Mouse (Mus musculus) monocyte, adult 5-6 weeks (primary cell): ENCODE data around the gene Pafah1b1. TPM values are rescaled to one million over a fixed set of nuclear protein-coding genes. Genes with fewer than 3 reads are reported as not detected.
A peak's percentile ranks its signal among the peaks of the same experiment; 100 is the strongest.

Source experiments
- ATAC-seq: fragments of 153-309, 156-312 bp; replicated peaks from 2 replicates; pipeline ENCODE4 v1.8.0; 2017; ENCODE audit warnings: mild to moderate bottlenecking; ENCODE audit not compliant: low TSS enrichment, insufficient number of reproducible peaks, severe bottlenecking, poor library complexity, low FRiP score
- total RNA-seq: library from RNA; stranded (forward); fragments of 200-1000, 200-491, 200-594 nt; gene quantifications from 3 replicates; pipeline ENCODE4 v1.2.3, GENCODE M21; 2017

The Pafah1b1 gene
- total RNA-seq, 1 experiment from 2014 or later, result 123 TPM

GRCm38 (mm10) chr11:74666776-74667581 is 57.5 kb downstream of the Pafah1b1 start:
- no peak for ATAC-seq

DNA sequence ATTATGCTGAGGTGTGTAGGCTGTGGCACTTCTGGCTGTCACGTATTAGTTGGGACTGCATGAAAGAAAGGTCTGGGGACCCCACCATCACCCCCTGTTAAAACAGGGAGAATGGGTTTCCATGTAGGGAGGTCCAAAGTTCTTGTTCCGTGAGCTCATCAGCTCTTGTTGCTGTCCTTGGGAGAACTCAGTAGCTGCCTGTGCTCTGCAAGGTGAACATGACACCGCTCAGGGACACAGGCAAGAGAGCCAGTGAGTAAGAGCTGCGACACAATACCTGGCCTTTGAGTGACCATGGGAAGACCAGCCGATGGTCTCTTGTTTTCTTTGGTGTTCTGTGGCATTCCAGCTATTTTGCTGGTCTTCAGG is 58.2 kb downstream of the Pafah1b1 start:
- ATAC-seq, result no peak

DNA sequence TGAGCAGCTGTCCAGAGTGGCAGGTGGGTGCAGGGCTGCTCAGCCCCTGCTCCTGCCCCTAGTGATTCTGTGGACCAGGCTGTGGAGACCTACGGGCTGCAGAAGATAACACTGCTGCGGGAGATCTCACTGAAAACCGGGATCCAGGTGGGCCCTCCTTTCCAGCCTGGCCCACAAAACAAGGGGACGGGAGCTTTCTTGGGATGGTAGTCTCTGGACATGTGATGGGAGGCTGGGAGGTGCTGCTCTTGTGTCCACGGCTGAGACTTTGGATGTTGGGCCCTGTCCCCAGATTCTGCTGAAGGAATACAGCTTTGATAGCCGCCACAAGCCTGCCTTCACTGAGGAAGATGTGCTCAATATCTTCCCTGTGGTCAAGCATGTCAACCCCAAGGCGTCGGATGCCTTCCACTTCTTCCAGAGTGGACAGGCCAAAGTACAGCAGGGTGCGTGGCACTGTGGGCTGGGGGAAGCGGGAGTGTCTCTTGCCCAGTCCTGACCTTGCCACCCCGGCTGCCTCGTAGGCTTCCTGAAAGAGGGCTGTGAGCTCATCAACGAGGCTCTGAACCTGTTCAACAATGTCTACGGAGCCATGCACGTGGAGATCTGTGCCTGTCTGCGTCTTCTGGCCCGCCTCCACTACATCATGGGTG is 58.7 kb downstream of the Pafah1b1 start:
- ATAC-seq, result no peak

DNA sequence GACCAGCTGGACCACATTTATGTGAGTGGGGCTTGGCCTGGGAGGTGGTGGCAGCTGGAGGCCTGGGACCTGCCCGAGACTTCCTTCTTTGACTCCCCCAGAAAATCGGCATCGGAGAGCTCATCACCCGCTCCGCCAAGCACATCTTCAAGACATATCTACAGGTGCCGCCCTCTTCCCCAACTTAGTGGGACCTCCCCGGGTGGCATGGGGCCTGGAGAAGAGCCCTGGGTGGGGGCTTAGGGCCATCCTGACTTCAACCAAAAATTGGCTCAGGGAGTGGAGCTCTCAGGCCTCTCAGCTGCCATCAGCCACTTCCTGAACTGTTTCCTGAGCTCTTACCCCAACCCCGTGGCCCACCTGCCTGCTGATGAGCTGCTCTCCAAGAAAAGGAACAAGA is 59.6 kb downstream of the Pafah1b1 start:
- ATAC-seq, result no peak

- no peak for ATAC-seq
These were observed 60.2 kb downstream of the Pafah1b1 start for GRCm38 (mm10) chr11:74664279-74664678.

- ATAC-seq, result no peak
These were observed 62.2 kb downstream of the Pafah1b1 start for GRCm38 (mm10) chr11:74662221-74662620.

DNA sequence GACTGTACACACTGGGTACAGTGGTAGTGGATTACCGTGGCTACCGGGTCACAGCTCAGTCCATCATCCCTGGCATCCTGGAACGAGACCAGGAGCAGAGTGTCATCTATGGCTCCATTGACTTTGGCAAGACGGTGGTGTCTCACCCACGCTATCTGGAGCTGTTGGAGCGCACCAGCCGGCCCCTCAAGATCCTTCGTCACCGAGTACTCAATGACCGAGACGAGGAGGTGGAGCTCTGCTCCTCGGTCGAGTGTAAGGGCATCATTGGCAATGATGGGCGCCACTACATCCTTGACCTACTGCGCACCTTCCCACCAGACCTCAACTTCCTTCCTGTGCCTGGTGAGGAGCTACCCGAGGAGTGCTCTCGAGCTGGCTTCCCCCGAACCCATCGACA is 62.8 kb downstream of the Pafah1b1 start:
- no peak for ATAC-seq

- no peak for ATAC-seq
These were observed 64.1 kb downstream of the Pafah1b1 start for GRCm38 (mm10) chr11:74660336-74660735.

DNA sequence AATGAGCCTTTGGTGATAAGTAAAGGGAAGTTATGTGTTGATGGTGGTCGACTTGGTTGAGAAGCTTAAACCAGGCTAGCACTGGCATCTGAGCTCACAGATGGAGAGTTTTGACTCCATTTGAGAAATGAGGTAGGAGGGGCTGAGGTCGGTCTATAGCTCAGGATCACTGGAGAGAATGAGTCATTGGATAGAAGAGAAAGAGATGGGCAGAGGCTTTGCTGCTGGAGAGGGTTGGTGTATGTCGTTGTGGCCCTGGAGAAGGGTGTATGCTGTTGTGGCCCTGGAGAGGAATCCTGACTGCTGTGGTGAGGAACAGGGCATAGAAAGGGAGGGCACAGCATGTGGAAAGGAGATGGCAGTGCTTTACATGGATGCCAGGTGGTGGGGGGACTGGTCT is 68.5 kb downstream of the Pafah1b1 start:
- no peak for ATAC-seq

DNA sequence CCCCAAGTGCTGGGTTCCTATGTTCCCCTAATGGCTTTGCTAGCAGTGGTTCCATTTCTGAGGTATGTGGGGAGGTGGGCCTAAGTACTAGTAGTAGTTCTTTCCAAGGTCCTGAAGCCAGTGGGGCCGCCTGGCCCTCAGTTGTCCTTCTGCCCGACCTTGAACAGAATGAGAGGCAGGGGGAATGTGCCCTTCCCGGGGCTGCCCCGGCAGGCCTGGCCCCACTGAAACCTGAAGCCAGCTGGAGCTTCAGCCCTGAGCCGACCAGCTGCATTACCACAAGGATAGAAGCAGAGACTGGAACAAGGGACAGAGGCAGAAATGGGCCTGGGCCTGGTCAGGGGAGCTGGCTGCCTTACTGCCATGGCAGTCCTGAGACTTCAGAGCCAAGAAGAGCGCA is 71.1 kb downstream of the Pafah1b1 start:
- ATAC-seq, result no peak

DNA sequence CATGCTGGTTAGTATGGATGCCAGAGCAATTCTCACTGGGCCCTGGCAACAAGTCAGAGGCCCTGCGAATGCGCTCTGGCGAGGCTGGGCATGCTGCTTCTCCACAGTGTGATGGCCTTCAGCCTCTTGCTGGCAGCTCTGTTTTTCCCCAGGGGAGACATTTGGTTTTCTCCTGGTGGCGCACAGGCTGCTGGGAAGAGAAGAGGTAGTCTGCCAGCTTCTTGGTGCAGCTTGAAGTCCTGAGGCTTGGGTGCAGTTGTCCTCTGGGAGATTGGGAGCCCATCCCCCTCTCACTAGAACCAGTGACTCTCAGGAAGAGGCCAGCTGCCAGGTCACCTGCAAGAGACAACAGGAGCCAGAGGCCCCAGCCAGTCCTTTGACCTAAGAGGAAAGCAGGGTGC is 71.7 kb downstream of the Pafah1b1 start:
- ATAC-seq, result no peak

DNA sequence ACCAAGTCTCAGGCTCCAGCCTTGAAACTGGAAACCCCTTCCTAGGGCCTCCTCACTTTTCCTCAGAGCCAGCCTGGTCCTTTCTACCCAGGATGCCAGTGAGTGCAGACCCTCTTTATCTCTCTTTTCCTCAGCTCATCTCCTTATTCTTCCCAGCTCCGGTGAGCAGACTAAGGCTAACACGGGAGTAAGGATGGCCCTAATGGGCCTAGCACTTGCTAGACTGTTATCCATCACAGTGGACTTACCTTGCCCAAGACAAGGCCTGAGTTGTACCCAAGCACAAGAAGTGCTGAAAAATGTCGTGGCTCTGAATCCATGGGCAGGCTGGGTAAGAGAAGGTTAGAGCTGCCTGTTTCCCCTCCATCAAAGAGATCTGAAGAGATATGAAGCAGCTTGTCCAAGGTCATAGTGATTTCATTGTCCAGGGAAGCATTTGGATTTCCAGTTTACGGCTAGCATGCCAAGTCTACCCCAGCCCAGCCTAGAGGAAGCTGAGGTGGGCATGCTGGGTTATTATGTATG is 73.8 kb downstream of the Pafah1b1 start:
- ATAC-seq, result no peak

GRCm38 (mm10) chr11:74649647-74650551 is 74.6 kb downstream of the Pafah1b1 start:
- 0 out of 2 replicates have a peak, but pooled peaks have one; percentile 14 for ATAC-seq

DNA sequence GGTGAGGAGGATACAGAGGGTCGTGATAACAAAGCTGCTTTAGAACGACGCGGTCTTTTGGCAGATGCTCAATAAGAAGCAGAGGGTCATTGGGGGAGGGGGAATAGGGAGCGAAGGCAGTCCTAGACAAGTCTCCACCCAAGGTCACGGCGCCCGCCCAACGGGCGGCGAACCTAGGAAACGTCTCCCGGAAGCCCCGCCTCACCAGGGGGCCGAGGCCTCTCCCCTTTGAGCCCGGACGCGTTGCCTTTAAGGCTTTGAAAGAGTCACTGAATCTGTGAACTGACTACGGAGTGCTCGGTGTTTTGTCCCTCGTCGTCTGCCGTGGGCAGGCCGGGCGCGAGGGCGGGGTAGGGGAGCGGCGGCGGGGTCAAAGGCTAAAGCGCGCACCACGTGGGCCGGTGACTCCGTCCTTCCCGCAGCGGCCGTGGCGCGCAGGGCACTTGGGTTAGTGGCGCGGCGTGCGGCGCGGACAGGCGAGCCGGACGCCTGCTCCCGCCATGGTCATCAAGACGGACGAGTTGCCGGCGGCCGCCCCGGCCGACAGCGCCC is 75.3 kb downstream of the Pafah1b1 start, which contains the start of gene Cluh:
Gene Cluh (plus strand): TSS at position 401 of the 552 bp plus-strand sequence.
- ATAC-seq, result peak; percentile 78

DNA sequence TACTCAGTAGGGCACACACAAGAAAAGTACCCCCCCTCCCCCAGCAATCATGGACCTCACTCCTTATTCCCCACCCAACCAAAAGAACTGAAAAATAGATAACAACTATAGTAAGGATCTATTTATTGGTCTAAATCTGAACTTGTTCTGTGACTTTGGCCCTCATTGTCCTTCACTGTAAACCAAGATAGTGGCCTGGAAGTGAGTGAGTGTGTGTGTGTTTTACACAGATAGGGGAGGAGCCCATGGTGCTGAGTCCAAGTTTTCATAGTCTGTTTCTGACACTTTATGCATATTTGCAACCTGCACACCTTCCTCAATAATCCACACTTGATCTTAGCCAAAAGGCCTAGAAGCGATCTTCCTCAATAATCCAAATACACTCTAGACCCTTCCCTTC is 75.8 kb downstream of the Pafah1b1 start:
- ATAC-seq, result no peak

- peak; percentile 67 for ATAC-seq
These were observed 76.5 kb downstream of the Pafah1b1 start for GRCm38 (mm10) chr11:74647966-74648365.

- no peak for ATAC-seq
These were observed 84.8 kb downstream of the Pafah1b1 start for GRCm38 (mm10) chr11:74639628-74640027.

DNA sequence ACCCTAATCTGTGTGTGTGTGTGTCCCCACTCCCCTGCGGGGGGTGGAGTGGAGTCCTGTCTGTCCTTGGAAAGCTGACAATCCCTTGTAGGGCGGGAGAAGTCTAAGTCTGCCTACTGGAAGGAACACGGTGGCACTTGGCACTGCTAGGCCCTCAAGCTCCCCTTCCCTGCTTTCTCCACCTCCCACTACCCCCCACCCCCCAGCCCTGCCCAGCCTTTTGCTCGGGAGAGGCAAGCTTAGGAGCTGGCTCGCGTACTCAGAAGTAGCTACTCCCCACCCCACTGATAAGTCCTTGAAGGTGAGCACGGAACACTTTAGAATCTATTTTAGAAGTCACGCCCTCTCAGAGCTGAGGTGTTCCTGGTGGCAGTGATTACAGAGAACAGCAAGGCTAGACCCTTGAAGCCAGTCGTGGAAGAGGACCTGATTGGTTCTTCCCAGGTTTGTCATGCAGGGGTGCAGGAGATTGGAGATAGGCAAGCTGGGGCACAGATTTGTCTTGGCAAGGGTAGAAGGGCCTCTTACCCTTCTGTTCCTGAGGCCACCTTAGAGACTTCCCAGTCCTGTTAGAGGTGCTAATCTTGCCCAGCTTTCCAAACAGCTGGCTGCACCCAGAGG is 85.6 kb downstream of the Pafah1b1 start:
- ATAC-seq, result 0 out of 2 replicates have a peak, but pooled peaks have one; percentile 15
